Mouse (Mus musculus): ENCODE results near the gene Ap3d1.

Gene Ap3d1

GRCm38 (mm10) chr10:80664197-80665015 is 77.7 kb downstream of the Ap3d1 start:
- peak; percentile 53 for DNase-seq

GRCm38 (mm10) chr10:80663485-80664196 is 78.4 kb downstream of the Ap3d1 start:
- no peak for DNase-seq

- DNase-seq, result no peak
Observed at GRCm38 (mm10) chr10:80661149-80661548, 80.9 kb downstream of the Ap3d1 start.

- peak; percentile 68 for DNase-seq
Observed at GRCm38 (mm10) chr10:80659213-80659612, 82.9 kb downstream of the Ap3d1 start.

GRCm38 (mm10) chr10:80658841-80659202 is 83.2 kb downstream of the Ap3d1 start:
- no peak for DNase-seq

- DNase-seq, result no peak
Observed at GRCm38 (mm10) chr10:80658194-80658840, 83.7 kb downstream of the Ap3d1 start.
